Mouse (Mus musculus) neural tube, embryonic 15.5 days (tissue): ENCODE measurements at regions not wholly inside any gene's neighbourhood (a gene's known extent, or its start where the extent isn't known, plus 50 kb on each side); places are given as distances from the start of the nearest gene placed in this dataset.

Source experiments
- ATAC-seq: fragments of 200-750 bp; cut with Nextera tagmentation; 2 replicates; pipeline ENCODE4 v1.8.0; 2017; ENCODE audit warnings: mild to moderate bottlenecking, moderate TSS enrichment, moderate library complexity; ENCODE audit not compliant: low FRiP score
- H3K27ac ChIP-seq: fragments of 300-500 bp; sonication (generic); replicated peaks from 2 replicates; pipeline ENCODE4 v1.5.1; 2015; ENCODE audit warnings: mild to moderate bottlenecking, inconsistent platforms
- H3K27me3 ChIP-seq: fragments of 300-500 bp; sonication (generic); replicated peaks from 2 replicates; pipeline ENCODE4 v1.6.1; 2015; ENCODE audit warnings: inconsistent platforms
- H3K36me3 ChIP-seq: fragments of 300-500 bp; sonication (generic); 2 replicates; pipeline ENCODE4 v1.6.1; 2015; ENCODE audit warnings: inconsistent platforms
- H3K4me1 ChIP-seq: fragments of 300-500 bp; sonication (generic); 2 replicates; pipeline ENCODE4 v1.6.1; 2015; ENCODE audit warnings: inconsistent platforms
- H3K4me2 ChIP-seq: fragments of 300-500 bp; sonication (generic); 2 replicates; pipeline ENCODE4 v1.6.1; 2015; ENCODE audit warnings: inconsistent platforms, mild to moderate bottlenecking, moderate library complexity
- H3K4me3 ChIP-seq: fragments of 300-500 bp; sonication (generic); replicated peaks from 2 replicates; pipeline ENCODE4 v1.5.1; 2015; ENCODE audit warnings: mild to moderate bottlenecking, inconsistent platforms
- H3K9ac ChIP-seq: fragments of 300-500 bp; sonication (generic); replicated peaks from 2 replicates; pipeline ENCODE4 v1.6.1; 2015; ENCODE audit warnings: mild to moderate bottlenecking, inconsistent platforms
- H3K9me3 ChIP-seq: fragments of 300-500 bp; sonication (generic); replicated peaks from 2 replicates; pipeline ENCODE4 v1.6.1; 2016; ENCODE audit warnings: inconsistent platforms
- WGBS: fragments of 180-500 bp; shearing (Covaris S2); methylation state at CpG from one replicate; pipeline ENCODE4 v1.1.7; 2015; ENCODE audit warnings: mixed read lengths; 5-methylcytosine and 5-hydroxymethylcytosine counted together

- WGBS, result 18% methylated on average over 19 of the region's 19 CpGs
- Histone ChIP-seq H3K9me3 (no peaks in the 10 kb centered on the region), H3K4me3 (no peak overlapping the region), H3K4me1 (peaks cover 14% of the 10 kb centered on the region), H3K36me3 (no peaks in the 10 kb centered on the region), H3K27me3 (0 out of 2 replicates have a peak, but pooled peaks cover 7% of the 10 kb centered on the region), H3K9ac (no peak overlapping the region), H3K4me2 (no peak overlapping the region), H3K27ac (no peak overlapping the region)
- ATAC-seq, result no peak
These were observed 136.3 kb upstream of the Pkdcc start for GRCm38 (mm10) chr17:83078601-83079360.

DNA sequence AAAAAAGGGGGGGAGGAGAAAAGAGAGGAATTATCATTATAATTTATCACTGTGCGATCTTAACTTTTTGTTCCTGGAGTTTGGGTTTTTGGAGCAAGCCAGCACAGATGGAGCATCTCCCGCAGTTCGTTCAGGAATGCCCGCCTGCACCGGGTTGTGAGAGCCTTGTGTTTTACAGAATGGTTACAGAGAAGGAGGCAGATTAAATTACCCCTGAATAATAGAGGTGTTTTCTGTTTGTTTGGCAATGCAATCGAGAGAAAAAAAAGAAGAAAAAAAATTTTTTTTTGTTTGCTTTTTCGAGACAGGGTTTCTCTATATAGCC lies 135.8 kb upstream of the Pkdcc start:
- Histone ChIP-seq H3K4me2 (no peak overlapping the region), H3K9me3 (no peaks in the 10 kb centered on the region), H3K27me3 (0 out of 2 replicates have a peak, but pooled peaks cover 7% of the 10 kb centered on the region), H3K4me3 (no peak overlapping the region), H3K27ac (no peak overlapping the region), H3K4me1 (peaks cover 20% of the 10 kb centered on the region), H3K36me3 (no peaks in the 10 kb centered on the region), H3K9ac (no peak overlapping the region)
- 56% methylated on average over 7 of the region's 7 CpGs for WGBS
- no peak for ATAC-seq

- Histone ChIP-seq H3K27me3 (0 out of 2 replicates have a peak, but pooled peaks cover 7% of the 10 kb centered on the region), H3K9me3 (no peaks in the 10 kb centered on the region), H3K36me3 (no peaks in the 10 kb centered on the region), H3K4me2 (no peak overlapping the region), H3K9ac (no peak overlapping the region), H3K4me1 (peaks cover 26% of the 10 kb centered on the region), H3K27ac (no peak overlapping the region), H3K4me3 (no peak overlapping the region)
- no peak for ATAC-seq
- WGBS, result 72% methylated on average over 8 of the region's 8 CpGs
These were observed 133.4 kb upstream of the Pkdcc start for GRCm38 (mm10) chr17:83081729-83082128.

DNA sequence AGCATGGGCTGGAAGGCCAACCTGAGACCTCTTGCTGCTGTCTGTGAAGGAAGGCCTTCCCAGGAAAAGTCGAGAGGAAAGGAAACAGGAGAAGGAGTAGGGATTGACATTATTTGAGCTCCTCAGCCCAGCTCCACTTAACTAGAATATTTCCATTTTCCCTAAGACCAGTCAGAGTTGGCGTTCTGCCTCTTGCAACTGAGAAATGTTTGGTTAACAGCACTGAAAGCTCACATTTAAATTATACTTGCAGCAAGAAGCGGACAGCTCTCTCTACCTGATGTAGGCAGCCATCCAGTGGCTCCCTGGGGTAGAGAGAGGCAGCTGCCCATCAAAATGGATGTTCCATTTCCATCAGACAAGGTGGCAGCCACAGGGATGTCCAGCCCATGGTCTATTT lies 131.6 kb upstream of the Pkdcc start:
- 0 out of 2 replicates have a peak overlapping the region, but pooled peaks have one; percentile 1 for H3K27ac ChIP-seq
- no peak for ATAC-seq
- WGBS, result 73% methylated on average over 3 of the region's 3 CpGs

DNA sequence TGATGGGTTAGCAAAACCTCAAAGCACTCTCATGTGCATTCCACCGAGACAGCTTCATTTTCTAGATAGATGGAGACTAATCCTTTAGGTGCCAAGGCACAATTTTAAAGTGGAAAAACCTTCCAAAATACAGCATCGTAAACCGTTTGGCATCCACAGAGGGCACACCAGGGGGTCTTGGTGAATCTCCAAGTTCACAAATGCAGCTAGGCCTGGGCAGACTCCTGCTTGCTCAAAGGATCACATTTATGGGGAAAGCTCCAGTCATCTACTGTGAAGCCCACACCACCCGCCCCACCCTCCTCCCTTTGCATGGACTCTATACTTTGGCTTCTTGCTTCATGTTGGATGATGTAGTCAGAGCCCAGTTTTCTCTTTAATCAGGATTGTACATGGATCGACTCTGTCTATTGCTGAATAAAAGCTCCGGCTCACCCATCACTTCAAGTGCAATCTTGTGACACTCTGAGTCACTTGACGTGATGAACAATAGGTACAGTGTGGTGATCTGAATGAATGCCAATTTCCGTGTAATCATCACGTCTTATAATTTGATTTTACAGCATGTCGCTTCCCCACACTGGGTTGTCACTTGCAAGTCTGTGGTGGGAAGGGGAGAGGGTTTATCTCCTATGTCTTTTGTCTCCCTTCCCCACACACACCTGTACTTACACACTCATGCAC lies 129.2 kb upstream of the Pkdcc start:
- 79% methylated on average over 10 of the region's 10 CpGs for WGBS
- Histone ChIP-seq H3K9me3 (no peaks in the 10 kb centered on the region), H3K27me3 (no peaks in the 10 kb centered on the region), H3K4me2 (no peak overlapping the region), H3K4me3 (no peak overlapping the region), H3K9ac (no peak overlapping the region), H3K36me3 (no peaks in the 10 kb centered on the region), H3K27ac (no peak overlapping the region), H3K4me1 (peaks cover 16% of the 10 kb centered on the region)
- ATAC-seq, result no peak

More for the DNA sequence above, 131.6 kb upstream of the Pkdcc start:
- Histone ChIP-seq H3K4me3 (no peak overlapping the region), H3K9ac (no peak overlapping the region), H3K27me3 (0 out of 2 replicates have a peak, but pooled peaks cover 4% of the 10 kb centered on the region), H3K4me1 (peaks cover 20% of the 10 kb centered on the region), H3K9me3 (no peaks in the 10 kb centered on the region), H3K4me2 (no peak overlapping the region), H3K36me3 (no peaks in the 10 kb centered on the region)

GRCm38 (mm10) chr17:83086703-83087102 lies 128.4 kb upstream of the Pkdcc start:
- peaks cover 16% of the 10 kb centered on the region for H3K4me1 ChIP-seq
- ATAC-seq, result no peak
- H3K27ac ChIP-seq, result no peak overlapping the region
- H3K9me3 ChIP-seq, result no peaks in the 10 kb centered on the region
- WGBS, result 83% methylated on average over 2 of the region's 2 CpGs
- H3K4me3 ChIP-seq, result no peak overlapping the region
- H3K9ac ChIP-seq, result no peak overlapping the region
- H3K4me2 ChIP-seq, result no peak overlapping the region
- H3K36me3 ChIP-seq, result no peaks in the 10 kb centered on the region
- H3K27me3 ChIP-seq, result no peaks in the 10 kb centered on the region

- Histone ChIP-seq H3K36me3 (no peaks in the 10 kb centered on the region), H3K9ac (no peak overlapping the region), H3K27ac (no peak overlapping the region), H3K4me1 (peaks cover 15% of the 10 kb centered on the region), H3K27me3 (no peaks in the 10 kb centered on the region), H3K9me3 (no peaks in the 10 kb centered on the region), H3K4me2 (no peak overlapping the region), H3K4me3 (no peak overlapping the region)
- no peak for ATAC-seq
- WGBS, result 72% methylated on average over 2 of the region's 2 CpGs
These were observed 126.6 kb upstream of the Pkdcc start for GRCm38 (mm10) chr17:83088471-83088870.

DNA sequence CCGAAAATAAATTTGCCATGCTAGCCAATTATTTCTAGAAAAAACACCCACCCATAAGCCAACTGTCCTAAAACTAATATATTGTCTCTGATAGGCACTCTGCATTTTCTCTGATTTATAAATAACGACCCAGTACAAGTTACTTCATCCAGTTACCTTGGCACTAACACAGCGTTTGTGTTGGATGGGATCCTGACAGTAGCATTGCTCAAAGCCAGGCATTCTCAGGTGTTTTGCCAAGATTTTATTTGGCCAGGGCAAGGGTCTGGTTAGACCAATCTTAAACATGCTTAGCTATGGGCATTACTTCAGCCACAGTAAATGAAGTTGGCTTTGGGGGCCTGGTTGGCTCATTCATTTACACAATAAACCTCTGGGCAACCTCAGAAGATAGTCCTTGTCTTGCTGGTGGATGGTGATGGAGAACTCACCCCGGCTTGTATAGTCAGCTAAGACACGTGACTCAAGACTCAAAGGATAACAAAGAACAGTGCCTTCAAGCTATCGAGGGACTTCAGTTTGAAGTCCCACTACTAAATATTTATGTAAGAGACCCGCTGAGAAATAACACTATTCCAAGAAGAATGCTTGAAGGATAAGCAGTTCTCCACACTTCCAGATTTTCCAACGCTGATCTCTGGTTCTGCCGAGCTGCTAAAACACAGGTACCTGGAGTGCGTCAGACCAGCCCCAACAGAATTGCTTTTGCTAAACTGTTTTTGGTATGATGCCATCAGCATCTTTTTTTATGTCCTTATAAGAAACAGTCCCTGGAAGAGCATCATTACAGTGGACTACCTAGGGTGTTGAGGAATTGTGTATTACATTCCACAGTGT lies 125.0 kb upstream of the Pkdcc start:
- H3K4me1 ChIP-seq, result peaks cover 6% of the 10 kb centered on the region
- no peak overlapping the region for H3K9ac ChIP-seq
- H3K36me3 ChIP-seq, result no peaks in the 10 kb centered on the region
- no peaks in the 10 kb centered on the region for H3K27me3 ChIP-seq
- no peaks in the 10 kb centered on the region for H3K9me3 ChIP-seq
- ATAC-seq, result no peak
- no peak overlapping the region for H3K4me2 ChIP-seq
- H3K27ac ChIP-seq, result no peak overlapping the region
- WGBS, result 83% methylated on average over 10 of the region's 10 CpGs
- H3K4me3 ChIP-seq, result no peak overlapping the region

GRCm38 (mm10) chr17:83093862-83094261 lies 121.2 kb upstream of the Pkdcc start:
- 79% methylated on average over 5 of the region's 5 CpGs for whole genome bisulfite sequencing
- Histone ChIP-seq H3K9ac (no peak overlapping the region), H3K36me3 (no peaks in the 10 kb centered on the region), H3K27me3 (no peaks in the 10 kb centered on the region), H3K9me3 (no peaks in the 10 kb centered on the region), H3K27ac (no peak overlapping the region), H3K4me1 (peaks cover 11% of the 10 kb centered on the region), H3K4me2 (no peak overlapping the region), H3K4me3 (no peak overlapping the region)
- no peak for ATAC-seq

DNA sequence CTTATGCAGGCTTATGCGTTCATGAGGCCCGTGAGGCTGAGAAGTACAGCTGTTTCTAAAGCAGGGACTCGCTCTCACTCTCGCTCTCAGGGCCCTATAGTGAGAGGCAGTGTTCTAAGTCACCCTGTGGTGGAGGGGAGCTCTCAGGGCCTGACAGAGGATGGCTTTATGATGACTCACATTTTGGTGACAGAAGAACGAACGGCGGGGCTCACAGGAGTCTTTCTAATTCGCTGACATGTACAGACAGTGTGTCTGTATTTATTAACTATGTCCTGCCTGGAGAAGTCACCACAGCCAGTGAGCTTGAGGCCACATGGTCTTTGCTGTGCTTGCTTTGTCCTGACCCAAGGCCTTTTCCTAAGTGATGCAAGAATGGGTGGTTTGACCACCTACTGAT lies 118.6 kb upstream of the Pkdcc start:
- Histone ChIP-seq H3K4me3 (no peak overlapping the region), H3K4me2 (no peak overlapping the region), H3K27me3 (no peaks in the 10 kb centered on the region), H3K9me3 (no peaks in the 10 kb centered on the region), H3K4me1 (peaks cover 11% of the 10 kb centered on the region), H3K36me3 (no peaks in the 10 kb centered on the region), H3K27ac (no peak overlapping the region), H3K9ac (no peak overlapping the region)
- 62% methylated on average over 8 of the region's 8 CpGs for WGBS
- no peak for ATAC-seq

- Histone ChIP-seq H3K9ac (no peak overlapping the region; the same call in 1 of the 2 replicates), H3K4me2 (peak overlapping the region; percentile 45), H3K36me3 (no peaks in the 10 kb centered on the region), H3K9me3 (no peaks in the 10 kb centered on the region), H3K4me3 (0 out of 2 replicates have a peak overlapping the region, but pooled peaks have one; percentile 16), H3K27ac (0 out of 2 replicates have a peak overlapping the region, but pooled peaks have one; percentile 34), H3K4me1 (peaks cover 15% of the 10 kb centered on the region), H3K27me3 (no peaks in the 10 kb centered on the region)
- peak; percentile 83; the same call in 1 of the 2 replicates for ATAC-seq
- WGBS, result 53% methylated on average over 16 of the region's 16 CpGs
These were observed 117.1 kb upstream of the Pkdcc start for GRCm38 (mm10) chr17:83097998-83098397.
